Mouse (Mus musculus): ENCODE measurements at regions not wholly inside any gene's neighbourhood (a gene's known extent, or its start where the extent isn't known, plus 50 kb on each side); places are given as distances from the start of the nearest gene placed in this dataset.

GRCm38 (mm10) chr19:36178828-36179251 lies 58.9 kb upstream of the Ankrd1 start:
- DNase-seq (ENCODE audit: low spot score), result no peak

GRCm38 (mm10) chr19:36180329-36180728 lies 60.4 kb upstream of the Ankrd1 start:
- DNase-seq (ENCODE audit: low spot score), result no peak

- no peak for DNase-seq (ENCODE audit: low spot score)
These were observed 61.6 kb upstream of the Ankrd1 start for GRCm38 (mm10) chr19:36181535-36181934.

- DNase-seq (ENCODE audit: low spot score), result peak; percentile 65
These were observed 63.2 kb upstream of the Ankrd1 start for GRCm38 (mm10) chr19:36183127-36183526.

GRCm38 (mm10) chr19:36189662-36190061 lies 69.8 kb upstream of the Ankrd1 start:
- no peak for DNase-seq (ENCODE audit: low spot score)

GRCm38 (mm10) chr19:36191641-36192040 lies 71.7 kb upstream of the Ankrd1 start:
- DNase-seq (ENCODE audit: low spot score), result no peak

GRCm38 (mm10) chr19:36204269-36204668 lies 84.4 kb upstream of the Ankrd1 start:
- no peak for DNase-seq (ENCODE audit: low spot score)

GRCm38 (mm10) chr19:36204965-36205718 lies 85.2 kb upstream of the Ankrd1 start:
- no peak for DNase-seq (ENCODE audit: low spot score)

- no peak for DNase-seq (ENCODE audit: low spot score)
These were observed 87.9 kb upstream of the Ankrd1 start for GRCm38 (mm10) chr19:36207735-36208288.

- DNase-seq (ENCODE audit: low spot score), result no peak
These were observed 88.5 kb upstream of the Ankrd1 start for GRCm38 (mm10) chr19:36208419-36208818.

GRCm38 (mm10) chr19:36213461-36213860 lies 93.6 kb upstream of the Ankrd1 start:
- no peak for DNase-seq (ENCODE audit: low spot score)

- DNase-seq (ENCODE audit: low spot score), result no peak
These were observed 94.5 kb upstream of the Ankrd1 start for GRCm38 (mm10) chr19:36214188-36214968.

GRCm38 (mm10) chr19:36217177-36217576 lies 97.3 kb upstream of the Ankrd1 start:
- no peak for DNase-seq (ENCODE audit: low spot score)

GRCm38 (mm10) chr19:36217605-36218004 lies 97.7 kb upstream of the Ankrd1 start:
- DNase-seq (ENCODE audit: low spot score), result no peak

GRCm38 (mm10) chr19:36218921-36219320 lies 99.0 kb upstream of the Ankrd1 start:
- no peak for DNase-seq (ENCODE audit: low spot score)

GRCm38 (mm10) chr19:36221104-36221503 lies 101.2 kb upstream of the Ankrd1 start:
- DNase-seq (ENCODE audit: low spot score), result no peak

GRCm38 (mm10) chr19:36221596-36221995 lies 101.7 kb upstream of the Ankrd1 start:
- DNase-seq (ENCODE audit: low spot score), result no peak

GRCm38 (mm10) chr19:36222198-36222597 lies 102.3 kb upstream of the Ankrd1 start:
- no peak for DNase-seq (ENCODE audit: low spot score)

GRCm38 (mm10) chr19:36224518-36224917 lies 104.6 kb upstream of the Ankrd1 start:
- DNase-seq (ENCODE audit: low spot score), result no peak

GRCm38 (mm10) chr19:36225612-36226011 lies 105.7 kb upstream of the Ankrd1 start:
- DNase-seq (ENCODE audit: low spot score), result no peak

- no peak for DNase-seq (ENCODE audit: low spot score)
These were observed 107.7 kb upstream of the Ankrd1 start for GRCm38 (mm10) chr19:36227418-36228160.

GRCm38 (mm10) chr19:36229315-36229714 lies 109.4 kb upstream of the Ankrd1 start:
- DNase-seq (ENCODE audit: low spot score), result no peak

Data from layer of hippocampus, adult 9-10 months (tissue).